Mouse (Mus musculus) activated CD4-positive, CD25-positive, alpha-beta regulatory T cell, adult 4 months (primary cell): ENCODE data around the gene Camk2g. TPM values are rescaled to one million over a fixed set of nuclear protein-coding genes. Genes with fewer than 3 reads are reported as not detected.

Source experiments
- ATAC-seq: one replicate; pipeline ENCODE4 v1.8.0; 2017
- polyA plus RNA-seq, 2 experiments: library from polyadenylated mRNA; unstranded; fragments of 100-300 nt; shearing (Covaris generic); gene quantifications; one replicate each; pipeline ENCODE4 v1.2.1; 2017

Camk2g gene
- polyA plus RNA-seq: 10 to 100 TPM; 21.9 to 29.4 TPM

GRCm38 (mm10) chr14:20793758-20794531 lies at the start of gene Camk2g:
Camk2g (minus strand) TSS chr14:20794088.
- peak; percentile 79 for ATAC-seq

GRCm38 (mm10) chr14:20842629-20843028 lies 48.7 kb upstream of the Camk2g start:
- no peak for ATAC-seq

GRCm38 (mm10) chr14:20841526-20841925 lies 47.6 kb upstream of the Camk2g start:
- no peak for ATAC-seq

GRCm38 (mm10) chr14:20837681-20838080 lies 43.8 kb upstream of the Camk2g start:
- no peak for ATAC-seq

- ATAC-seq: no peak
Measured at GRCm38 (mm10) chr14:20836905-20837376, 43.1 kb upstream of the Camk2g start.

GRCm38 (mm10) chr14:20836171-20836904 lies 42.5 kb upstream of the Camk2g start, which contains the start of gene Plau:
Plau (plus strand) TSS chr14:20836660.
- peak; percentile 86 for ATAC-seq

- ATAC-seq: no peak
Measured at GRCm38 (mm10) chr14:20834136-20834535, 40.2 kb upstream of the Camk2g start.

- ATAC-seq: no peak
Measured at GRCm38 (mm10) chr14:20833525-20833924, 39.6 kb upstream of the Camk2g start.

- no peak for ATAC-seq
Measured at GRCm38 (mm10) chr14:20831915-20832314, 38.0 kb upstream of the Camk2g start.

GRCm38 (mm10) chr14:20831141-20831910 lies 37.4 kb upstream of the Camk2g start:
- ATAC-seq: no peak

- ATAC-seq: no peak
Measured at GRCm38 (mm10) chr14:20829523-20830366, 35.9 kb upstream of the Camk2g start.

- peak; percentile 54 for ATAC-seq
Measured at GRCm38 (mm10) chr14:20828524-20828923, 34.6 kb upstream of the Camk2g start.

- no peak for ATAC-seq
Measured at GRCm38 (mm10) chr14:20827491-20827890, 33.6 kb upstream of the Camk2g start.

- ATAC-seq: no peak
Measured at GRCm38 (mm10) chr14:20827061-20827460, 33.2 kb upstream of the Camk2g start.

- ATAC-seq: no peak
Measured at GRCm38 (mm10) chr14:20825516-20825915, 31.6 kb upstream of the Camk2g start.

GRCm38 (mm10) chr14:20824517-20824916 lies 30.6 kb upstream of the Camk2g start:
- ATAC-seq: no peak

- ATAC-seq: no peak
Measured at GRCm38 (mm10) chr14:20815448-20815847, 21.6 kb upstream of the Camk2g start.

GRCm38 (mm10) chr14:20811779-20812406 lies 18.0 kb upstream of the Camk2g start:
- ATAC-seq: no peak

- no peak for ATAC-seq
Measured at GRCm38 (mm10) chr14:20811236-20811635, 17.3 kb upstream of the Camk2g start.

- no peak for ATAC-seq
Measured at GRCm38 (mm10) chr14:20809820-20810219, 15.9 kb upstream of the Camk2g start.

GRCm38 (mm10) chr14:20809349-20809748 lies 15.5 kb upstream of the Camk2g start:
- ATAC-seq: no peak
